Mouse (Mus musculus) stomach, embryonic 14.5 days (tissue): ENCODE data around the gene Sypl. TPM values are rescaled to one million over a fixed set of nuclear protein-coding genes. Genes with fewer than 3 reads are reported as not detected.

Experiments used
- ATAC-seq: fragments of 200-750 bp; cut with Nextera tagmentation; 2 replicates; pipeline ENCODE4 v1.8.0; 2017; ENCODE audit warnings: low read depth, moderate TSS enrichment; ENCODE audit not compliant: insufficient number of reproducible peaks, insufficient read depth, low FRiP score
- H3K27ac ChIP-seq: fragments of 300-500 bp; sonication (generic); 2 replicates; pipeline ENCODE4 v1.5.1; 2014; ENCODE audit warnings: mild to moderate bottlenecking, low read length, moderate library complexity, mixed read lengths
- H3K27me3 ChIP-seq: fragments of 300-500 bp; sonication (generic); 2 replicates; pipeline ENCODE4 v1.6.1; 2014; ENCODE audit warnings: low read length, control low read depth, mixed read lengths; ENCODE audit not compliant: control insufficient read depth, insufficient read depth
- H3K36me3 ChIP-seq: fragments of 300-500 bp; sonication (generic); 2 replicates; pipeline ENCODE4 v1.6.1; 2014; ENCODE audit warnings: mild to moderate bottlenecking, control low read depth, low read length, moderate library complexity, mixed read lengths; ENCODE audit not compliant: control insufficient read depth, insufficient read depth
- H3K4me1 ChIP-seq: fragments of 300-500 bp; sonication (generic); 2 replicates; pipeline ENCODE4 v1.6.1; 2014; ENCODE audit warnings: low read length, control low read depth, mixed read lengths; ENCODE audit not compliant: control insufficient read depth, insufficient read depth
- H3K4me2 ChIP-seq: fragments of 300-500 bp; sonication (generic); replicated peaks from 2 replicates; pipeline ENCODE4 v1.6.1; 2014; ENCODE audit warnings: low read depth, low read length, control low read depth
- H3K4me3 ChIP-seq: fragments of 300-500 bp; sonication (generic); 2 replicates; pipeline ENCODE4 v1.5.1; 2014; ENCODE audit warnings: low read depth, low read length, control low read depth
- H3K9ac ChIP-seq: fragments of 300-500 bp; sonication (generic); replicated peaks from 2 replicates; pipeline ENCODE4 v1.6.1; 2014; ENCODE audit warnings: low read depth, mild to moderate bottlenecking, control low read depth, low read length, moderate library complexity, mixed read lengths
- H3K9me3 ChIP-seq: fragments of 300-500 bp; sonication (generic); 2 replicates; pipeline ENCODE4 v1.6.1; 2016; ENCODE audit warnings: low read depth, low read length, control low read depth; ENCODE audit not compliant: control insufficient read depth
- WGBS: fragments of 180-500 bp; shearing (Covaris S2); extraction: QIAGEN DNeasy Blood & Tissue Kit; methylation state at CpG from one replicate; pipeline ENCODE4 v1.1.7; 2014; 5-methylcytosine and 5-hydroxymethylcytosine counted together
- polyA plus RNA-seq: library from polyadenylated mRNA; unstranded; fragments of >200 nt; fragmentation: Nextera tagmentation; extraction: Ambion mirVana; gene quantifications from 2 replicates; pipeline ENCODE4 v1.2.1, GENCODE M21; 2014

Sypl gene
- polyA plus RNA-seq, 1 experiment from 2014 or later, result 137 TPM

DNA sequence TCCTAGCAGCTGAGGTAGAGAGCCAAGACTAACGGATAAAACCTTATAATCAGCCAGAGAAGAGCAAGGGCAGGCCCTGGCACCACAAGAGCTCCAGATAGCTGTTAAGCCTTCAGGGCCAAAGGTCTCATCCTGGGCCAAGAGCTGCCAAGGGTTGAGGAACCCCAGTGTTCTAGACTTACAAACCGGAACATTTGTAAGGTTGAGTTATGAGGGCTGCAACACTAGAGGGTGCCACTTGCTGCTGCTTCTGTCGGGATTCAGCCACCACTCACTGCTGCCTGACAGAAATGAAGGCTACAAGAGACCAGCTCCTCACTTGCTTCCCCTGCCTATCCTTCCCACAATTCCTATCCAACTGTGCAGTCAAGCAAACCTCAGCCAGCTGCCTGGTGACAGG, 1.3 kb upstream of the Sypl start:
- no peak overlapping the region for H3K4me2 ChIP-seq
- no peak overlapping the region for H3K4me3 ChIP-seq
- H3K36me3 ChIP-seq, result no peaks in the 10 kb centered on the region
- H3K27me3 ChIP-seq, result no peaks in the 10 kb centered on the region
- no peaks in the 10 kb centered on the region for H3K9me3 ChIP-seq
- H3K27ac ChIP-seq, result no peak overlapping the region
- no peak overlapping the region for H3K9ac ChIP-seq
- peaks cover 10% of the 10 kb centered on the region for H3K4me1 ChIP-seq
- WGBS, result 30% methylated on average over 3 of the region's 3 CpGs
- ATAC-seq, result no peak

DNA sequence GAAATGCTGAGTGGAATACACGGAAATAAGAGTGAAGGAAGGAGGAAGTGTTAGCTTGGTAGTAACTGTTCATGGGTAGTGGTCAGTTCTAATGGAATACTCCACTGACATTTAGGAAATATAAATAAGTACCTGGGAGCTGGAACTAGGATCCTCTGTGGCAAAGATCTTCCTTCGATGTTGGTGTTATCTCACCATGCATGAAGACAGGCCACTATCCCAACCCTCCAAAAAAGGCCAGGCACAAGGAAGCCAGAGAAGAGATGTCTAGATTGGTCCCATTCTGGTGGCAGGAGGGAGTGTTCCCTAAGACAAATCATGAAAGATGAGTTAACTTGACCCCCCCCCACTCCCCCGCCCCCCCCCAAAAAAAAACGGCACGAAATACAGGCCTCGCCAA, 625 bp upstream of the Sypl start:
- Histone ChIP-seq H3K4me3 (peak overlapping the region; percentile 76), H3K4me1 (peaks cover 11% of the 10 kb centered on the region), H3K9me3 (no peaks in the 10 kb centered on the region), H3K4me2 (peak overlapping the region; percentile 57), H3K36me3 (no peaks in the 10 kb centered on the region), H3K9ac (no peak overlapping the region; the same call in 1 of the 2 replicates), H3K27me3 (no peaks in the 10 kb centered on the region), H3K27ac (peak overlapping the region; percentile 98)
- ATAC-seq, result no peak
- 18% methylated on average over 6 of the region's 6 CpGs for WGBS

DNA sequence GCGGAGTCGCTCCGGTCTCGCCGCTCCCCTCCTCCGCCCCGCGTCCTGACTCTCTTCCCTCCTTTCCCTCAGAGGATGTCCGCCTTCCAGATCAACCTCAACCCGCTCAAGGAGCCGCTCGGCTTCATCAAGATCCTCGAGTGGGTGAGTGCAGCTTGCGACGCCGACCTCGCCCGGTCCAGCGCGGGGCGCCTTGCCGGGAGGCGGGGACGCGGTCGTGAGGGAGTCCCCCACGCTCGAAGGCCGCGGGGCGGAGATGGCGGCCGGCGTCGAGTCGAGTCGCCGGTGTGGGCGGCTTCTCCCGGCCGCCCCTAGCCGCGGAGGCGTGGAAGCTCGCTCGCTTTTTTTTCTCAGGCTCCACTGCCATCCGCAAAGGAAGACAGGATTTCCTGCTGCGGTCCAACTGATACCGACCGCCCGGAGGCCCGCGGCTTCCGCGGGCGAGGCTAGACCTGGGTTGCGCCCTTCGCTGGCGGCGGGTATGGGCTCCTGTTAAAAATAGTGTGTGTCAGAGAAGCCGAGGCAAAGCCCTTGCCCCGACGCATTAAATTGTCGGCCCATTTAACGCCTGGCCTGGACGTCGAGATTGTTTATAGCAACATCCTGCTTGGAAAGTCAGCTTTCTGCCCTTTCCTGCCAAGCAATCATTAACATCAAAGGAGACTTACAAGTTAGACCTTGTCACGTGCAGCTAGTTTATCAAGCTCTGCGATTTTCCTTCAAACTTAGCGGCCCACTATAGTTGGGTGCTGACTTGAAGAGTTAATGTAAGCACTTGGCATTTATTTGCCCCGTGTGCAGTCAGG, 728 bp downstream of the Sypl start:
- H3K4me1 ChIP-seq, result peaks cover 15% of the 10 kb centered on the region
- 1% methylated on average over 71 of the region's 71 CpGs for WGBS

DNA sequence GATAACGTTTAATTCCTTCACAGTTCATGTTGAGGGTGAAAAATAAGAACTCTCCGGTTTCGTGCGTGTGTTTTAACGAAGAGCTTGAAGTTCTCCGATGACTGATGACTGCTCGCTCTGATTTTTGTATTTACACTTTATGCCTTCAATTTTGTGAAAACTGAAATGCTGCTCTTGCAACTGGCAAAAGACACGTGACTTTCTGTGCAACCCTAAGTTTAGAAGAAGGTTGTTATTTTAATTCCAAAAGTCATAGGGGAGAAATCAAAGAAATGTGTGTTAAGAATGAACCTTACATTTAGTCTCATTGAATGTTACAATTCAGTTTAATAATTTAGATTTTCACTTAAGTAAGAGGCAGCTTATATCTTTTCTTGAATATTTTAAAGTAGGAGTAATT, 1.3 kb downstream of the Sypl start:
- Histone ChIP-seq H3K4me2 (peak overlapping the region; percentile 79), H3K4me1 (peaks cover 15% of the 10 kb centered on the region), H3K9me3 (no peaks in the 10 kb centered on the region), H3K4me3 (peak overlapping the region; percentile 76), H3K27me3 (no peaks in the 10 kb centered on the region), H3K36me3 (no peaks in the 10 kb centered on the region), H3K27ac (no peak overlapping the region; the same call in 1 of the 2 replicates), H3K9ac (peak overlapping the region; percentile 76)
- no peak for ATAC-seq
- WGBS, result 1% methylated on average over 8 of the region's 8 CpGs

More for the DNA sequence above, 728 bp downstream of the Sypl start:
- Histone ChIP-seq H3K36me3 (no peaks in the 10 kb centered on the region), H3K9ac (peak overlapping the region; percentile 76), H3K27ac (peak overlapping the region; percentile 98), H3K27me3 (no peaks in the 10 kb centered on the region), H3K9me3 (no peaks in the 10 kb centered on the region), H3K4me3 (peak overlapping the region; percentile 76), H3K4me2 (peak overlapping the region; percentile 79)
- peak; percentile 47 for ATAC-seq

DNA sequence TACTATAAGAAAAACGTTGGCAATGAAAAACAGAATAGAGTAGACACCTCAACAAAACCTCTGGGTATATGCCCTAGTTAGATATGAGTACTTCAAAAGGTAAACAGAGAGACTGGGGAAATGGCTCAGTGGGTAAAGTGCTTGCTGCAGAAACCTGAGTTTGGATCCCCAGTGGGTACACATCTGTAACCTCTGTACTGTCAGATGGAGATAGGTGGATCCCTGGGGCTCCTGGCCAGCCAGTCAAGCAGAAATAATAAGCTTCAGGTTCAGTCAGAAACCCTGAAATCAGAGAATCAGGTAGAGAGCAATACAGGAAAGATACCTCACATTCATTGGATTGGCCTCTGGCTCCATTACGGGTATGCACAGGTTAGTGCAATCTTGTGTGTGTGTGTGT, 3.5 kb downstream of the Sypl start:
- no peak overlapping the region for H3K4me3 ChIP-seq
- H3K9ac ChIP-seq, result no peak overlapping the region
- H3K27ac ChIP-seq, result no peak overlapping the region
- H3K4me2 ChIP-seq, result no peak overlapping the region
- no peaks in the 10 kb centered on the region for H3K9me3 ChIP-seq
- H3K4me1 ChIP-seq, result peaks cover 28% of the 10 kb centered on the region
- WGBS, result 56% methylated on average over 2 of the region's 2 CpGs
- no peaks in the 10 kb centered on the region for H3K36me3 ChIP-seq
- H3K27me3 ChIP-seq, result no peaks in the 10 kb centered on the region
- no peak for ATAC-seq

DNA sequence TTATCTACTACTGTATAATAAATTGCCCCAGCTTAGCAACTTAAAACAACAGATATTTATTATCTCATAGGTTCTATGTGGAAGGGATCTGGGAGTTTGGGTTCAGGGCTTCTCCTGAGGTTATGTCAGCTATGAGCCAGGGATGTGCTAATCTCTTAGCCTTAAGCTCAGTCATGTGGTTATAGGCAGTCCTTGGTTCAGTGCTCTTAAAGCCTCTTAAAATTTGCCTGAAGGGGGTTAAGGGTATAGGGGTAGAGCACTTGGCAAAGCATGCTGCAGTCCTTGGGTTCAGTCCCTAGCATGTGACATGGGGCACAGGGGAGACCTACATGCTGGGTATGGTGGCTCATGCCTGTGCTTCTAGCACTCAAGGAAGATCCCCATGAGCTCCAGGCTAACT, 8.4 kb downstream of the Sypl start:
- H3K9ac ChIP-seq, result no peak overlapping the region
- ATAC-seq, result no peak
- H3K4me2 ChIP-seq, result no peak overlapping the region
- no peaks in the 10 kb centered on the region for H3K36me3 ChIP-seq
- no peak overlapping the region for H3K4me3 ChIP-seq
- H3K9me3 ChIP-seq, result no peaks in the 10 kb centered on the region
- no peak overlapping the region for H3K27ac ChIP-seq
- H3K27me3 ChIP-seq, result no peaks in the 10 kb centered on the region
- peaks cover 21% of the 10 kb centered on the region for H3K4me1 ChIP-seq

DNA sequence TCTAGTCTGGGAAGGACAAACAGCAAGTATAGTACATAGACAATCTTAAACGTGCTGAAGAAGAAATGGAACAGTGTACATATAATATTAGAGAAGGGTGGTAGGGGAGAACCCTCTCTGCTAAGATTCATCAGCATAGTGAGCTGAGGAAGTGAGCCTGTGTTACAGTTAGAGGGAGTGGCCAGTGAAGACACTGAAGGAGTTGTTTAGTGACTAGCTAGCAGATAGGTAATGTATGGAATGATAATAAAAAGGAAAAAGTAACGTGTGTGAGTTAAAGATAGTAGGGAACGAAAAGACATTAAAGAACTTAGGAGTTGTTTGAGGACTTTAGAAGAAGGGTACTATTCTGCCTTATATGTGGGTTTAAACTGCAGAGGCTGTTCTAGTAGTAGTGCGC, 10.2 kb downstream of the Sypl start:
- WGBS, result 83% methylated on average over 4 of the region's 4 CpGs
- H3K27ac ChIP-seq, result no peak overlapping the region
- ATAC-seq, result no peak

DNA sequence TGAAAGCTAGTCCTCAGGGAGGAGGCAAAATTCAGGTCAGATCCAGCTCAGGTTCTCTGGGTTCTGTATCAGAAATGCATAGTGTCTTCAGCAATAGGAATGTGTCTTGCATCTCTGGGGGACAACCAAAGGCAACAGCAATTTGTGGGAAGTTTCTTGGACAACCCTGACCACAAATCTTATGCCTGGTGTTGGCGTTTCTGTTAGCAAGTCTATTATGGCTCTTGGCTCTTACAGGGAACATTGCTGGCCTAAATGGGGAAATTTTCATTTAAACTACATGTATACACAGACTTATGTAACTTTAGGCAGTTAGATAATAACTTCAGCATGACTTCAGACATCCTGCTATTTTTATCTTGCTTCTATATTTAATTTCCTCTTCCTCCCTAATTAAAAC, 18.6 kb downstream of the Sypl start:
- Histone ChIP-seq H3K4me2 (no peak overlapping the region), H3K9ac (no peak overlapping the region), H3K4me3 (no peak overlapping the region), H3K36me3 (peaks cover 21% of the 10 kb centered on the region), H3K4me1 (no peaks in the 10 kb centered on the region), H3K9me3 (no peaks in the 10 kb centered on the region), H3K27ac (no peak overlapping the region), H3K27me3 (no peaks in the 10 kb centered on the region)
- WGBS, result 97% methylated on average over 1 of the region's 1 CpGs
- ATAC-seq, result no peak

More for the DNA sequence above, 10.2 kb downstream of the Sypl start:
- no peaks in the 10 kb centered on the region for H3K27me3 ChIP-seq
- peaks cover 13% of the 10 kb centered on the region for H3K4me1 ChIP-seq
- H3K9ac ChIP-seq, result no peak overlapping the region
- no peaks in the 10 kb centered on the region for H3K9me3 ChIP-seq
- no peak overlapping the region for H3K4me3 ChIP-seq
- no peak overlapping the region for H3K4me2 ChIP-seq
- H3K36me3 ChIP-seq, result peaks cover 10% of the 10 kb centered on the region

DNA sequence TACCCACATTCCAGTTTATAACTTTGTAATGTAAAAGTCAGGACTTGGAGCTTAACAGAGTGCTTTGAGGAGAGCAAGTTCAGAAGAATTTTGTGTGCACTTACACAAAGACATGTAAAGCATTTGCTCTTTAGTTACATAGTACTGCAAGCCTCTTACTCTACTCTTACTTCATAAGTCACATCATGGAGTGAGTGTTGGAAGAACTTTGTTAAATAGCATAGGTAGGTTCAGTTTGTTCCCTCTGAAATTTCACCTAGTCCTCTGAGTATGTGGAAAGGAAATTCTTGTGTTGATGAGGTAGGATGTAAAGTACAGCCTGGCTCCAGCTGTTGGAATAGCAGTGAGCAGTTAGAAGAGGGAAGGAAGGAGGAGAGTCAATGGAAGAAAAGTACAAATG, 21.2 kb downstream of the Sypl start:
- H3K4me3 ChIP-seq, result no peak overlapping the region
- no peak overlapping the region for H3K4me2 ChIP-seq
- no peak overlapping the region for H3K9ac ChIP-seq
- ATAC-seq, result no peak
- no peaks in the 10 kb centered on the region for H3K27me3 ChIP-seq
- H3K4me1 ChIP-seq, result no peaks in the 10 kb centered on the region
- peaks cover 6% of the 10 kb centered on the region; the same call in 1 of the 2 replicates for H3K36me3 ChIP-seq
- no peaks in the 10 kb centered on the region for H3K9me3 ChIP-seq
- no peak overlapping the region for H3K27ac ChIP-seq
